Mouse (Mus musculus): ENCODE results near the gene Wnk4.

DNA sequence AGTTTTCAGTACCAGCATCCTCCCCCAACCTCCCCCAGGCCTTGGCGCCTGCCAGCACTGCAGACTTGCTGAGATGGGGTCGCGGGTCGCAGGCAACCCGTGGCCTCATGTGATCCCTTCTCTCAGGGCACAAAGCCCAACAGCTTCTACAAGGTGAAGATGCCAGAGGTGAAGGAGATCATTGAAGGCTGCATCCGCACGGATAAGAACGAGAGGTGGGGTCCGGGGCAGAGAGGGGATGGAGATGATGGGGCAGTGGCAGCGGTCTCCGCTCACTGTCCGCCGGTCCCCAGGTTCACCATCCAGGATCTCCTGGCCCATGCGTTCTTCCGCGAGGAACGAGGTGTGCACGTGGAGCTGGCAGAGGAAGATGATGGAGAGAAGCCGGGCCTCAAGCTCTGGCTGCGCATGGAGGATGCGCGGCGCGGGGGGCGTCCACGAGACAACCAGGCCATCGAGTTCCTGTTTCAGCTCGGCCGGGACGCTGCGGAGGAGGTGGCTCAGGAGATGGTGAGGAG is 4.6 kb downstream of the Wnk4 start:
- TF ChIP-seq POLR2A (IDR thresholded peaks at IDR 0.05; ENCODE audit: control insufficient read depth, low read depth, low read length) (no peak), CTCF (IDR thresholded peaks at IDR 0.05; ENCODE audit: control insufficient read depth, insufficient read depth, insufficient replicate concordance, low read depth, low read length) (no peak)

Data from testis, adult 2 months (tissue).